Mouse (Mus musculus) heart, embryonic 15.5 days (tissue): ENCODE results near the gene Gm13090. TPM values are rescaled to one million over a fixed set of nuclear protein-coding genes. Genes with fewer than 3 reads are reported as not detected.
A peak's percentile ranks its signal among the peaks of the same experiment; 100 is the strongest.

ENCODE experiments used
- ATAC-seq: fragments of 200-750 bp; cut with Nextera tagmentation; replicated peaks from 2 replicates; pipeline ENCODE4 v1.8.0; 2017; ENCODE audit warnings: low read depth, moderate TSS enrichment; ENCODE audit not compliant: insufficient number of reproducible peaks, insufficient read depth, low FRiP score
- H3K27ac ChIP-seq: fragments of 300-500 bp; sonication (generic); 2 replicates; pipeline ENCODE4 v1.5.1; 2015; ENCODE audit warnings: mild to moderate bottlenecking, inconsistent platforms
- H3K27me3 ChIP-seq: fragments of 300-500 bp; sonication (generic); 2 replicates; pipeline ENCODE4 v1.6.1; 2015; ENCODE audit warnings: inconsistent platforms
- H3K36me3 ChIP-seq: fragments of 300-500 bp; sonication (generic); 2 replicates; pipeline ENCODE4 v1.6.1; 2015; ENCODE audit warnings: mild to moderate bottlenecking, inconsistent platforms
- H3K4me1 ChIP-seq: fragments of 300-500 bp; sonication (generic); replicated peaks from 2 replicates; pipeline ENCODE4 v1.6.1; 2015; ENCODE audit warnings: inconsistent platforms
- H3K4me2 ChIP-seq: fragments of 300-500 bp; sonication (generic); 2 replicates; pipeline ENCODE4 v1.6.1; 2015; ENCODE audit warnings: inconsistent platforms, mild to moderate bottlenecking, moderate library complexity
- H3K4me3 ChIP-seq: fragments of 300-500 bp; sonication (generic); 2 replicates; pipeline ENCODE4 v1.5.1; 2015; ENCODE audit warnings: mild to moderate bottlenecking, inconsistent platforms
- H3K9ac ChIP-seq: fragments of 300-500 bp; sonication (generic); 2 replicates; pipeline ENCODE4 v1.6.1; 2015; ENCODE audit warnings: mild to moderate bottlenecking, inconsistent platforms
- H3K9me3 ChIP-seq: fragments of 300-500 bp; sonication (generic); replicated peaks from 2 replicates; pipeline ENCODE4 v1.6.1; 2016; ENCODE audit warnings: inconsistent platforms
- WGBS: fragments of 180-500 bp; shearing (Covaris S2); methylation state at CpG from one replicate; pipeline ENCODE4 v1.1.7; 2015; ENCODE audit warnings: mixed read lengths; 5-methylcytosine and 5-hydroxymethylcytosine counted together
- polyA plus RNA-seq: library from polyadenylated mRNA; unstranded; fragments of >200 nt; fragmentation: Nextera tagmentation; extraction: Ambion mirVana; gene quantifications from 2 replicates; pipeline ENCODE4 v1.2.1, GENCODE M21; 2015

Gm13090 gene
- polyA plus RNA-seq, 1 experiment from 2014 or later = not detected

GRCm38 (mm10) chr4:151139053-151139840, 49.9 kb downstream of the Gm13090 start:
- ATAC-seq = 0 out of 2 replicates have a peak, but pooled peaks have one; percentile 38
- Histone ChIP-seq H3K4me3 (peak overlapping the region; percentile 25; the same call in 1 of the 2 replicates), H3K9me3 (no peaks in the 10 kb centered on the region), H3K9ac (no peak overlapping the region), H3K27ac (peak overlapping the region; percentile 1; the same call in 1 of the 2 replicates), H3K4me2 (peak overlapping the region; percentile 42), H3K4me1 (peaks cover 40% of the 10 kb centered on the region), H3K36me3 (no peaks in the 10 kb centered on the region), H3K27me3 (peaks cover 15% of the 10 kb centered on the region; the same call in 1 of the 2 replicates)
- 10% methylated on average over 20 of the region's 20 CpGs for WGBS

- no peak for ATAC-seq
- Histone ChIP-seq H3K4me3 (no peak overlapping the region), H3K27me3 (peaks cover 15% of the 10 kb centered on the region; the same call in 1 of the 2 replicates), H3K4me1 (peaks cover 40% of the 10 kb centered on the region), H3K27ac (no peak overlapping the region), H3K36me3 (no peaks in the 10 kb centered on the region), H3K9me3 (no peaks in the 10 kb centered on the region), H3K9ac (no peak overlapping the region), H3K4me2 (no peak overlapping the region)
- 12% methylated on average over 20 of the region's 20 CpGs for WGBS
Measured at GRCm38 (mm10) chr4:151140368-151140982, 51.1 kb downstream of the Gm13090 start.

Other genes starting within 250 kb of the Gm13090 start
- 10.7 and 15.3 TPM in 2 replicates for gene Errfi1, start 235.7 kb upstream of the Gm13090 start, polyA plus RNA-seq
- gene Park7, start 175.1 kb upstream of the Gm13090 start, polyA plus RNA-seq = 287 and 319 TPM in 2 replicates
- 2.0 and 2.6 TPM in 2 replicates for gene Tnfrsf9, start 175.0 kb upstream of the Gm13090 start, polyA plus RNA-seq
- gene Uts2, start 92.5 kb upstream of the Gm13090 start, polyA plus RNA-seq = not detected in 2 replicates
- 5.7 and 6.6 TPM in 2 replicates for gene Per3, start 44.9 kb upstream of the Gm13090 start, polyA plus RNA-seq
- 88.0 and 98.5 TPM in 2 replicates for gene Vamp3, start 31.6 kb upstream of the Gm13090 start, polyA plus RNA-seq